Mouse (Mus musculus) heart, postnatal 0 days (tissue): ENCODE data around the gene Alox12b.

Source experiments
- CTCF ChIP-seq: IDR thresholded peaks from 2 replicates; pipeline ENCODE4 v1.5.1; 2016; ENCODE audit warnings: antibody characterized with exemption, control low read depth, low read depth
- EP300 ChIP-seq: IDR thresholded peaks from 2 replicates; pipeline ENCODE4 v1.6.1; 2016; ENCODE audit warnings: antibody characterized with exemption, low read depth

GRCm38 (mm10) chr11:69172606-69173005 lies 15.8 kb downstream of the Alox12b start:
- no peak for TF ChIP-seq EP300
- TF ChIP-seq CTCF = no peak
